Mouse (Mus musculus): ENCODE measurements around the gene Unk.
A peak's percentile ranks its signal among the peaks of the same experiment; 100 is the strongest.

The Unk gene

GRCm38 (mm10) chr11:116030898-116031845 lies 1.1 kb downstream of the Unk start:
- Histone ChIP-seq H3K36me3 (ENCODE audit: control insufficient read depth, insufficient read depth, low read length, poor library complexity, severe bottlenecking) (no peaks in the 10 kb centered on the region), H3K27me3 (ENCODE audit: control insufficient read depth, insufficient read depth, low read length, poor library complexity, severe bottlenecking) (no peaks in the 10 kb centered on the region)
- peak; percentile 77 for DNase-seq (ENCODE audit: low read depth, low spot score)

DNA sequence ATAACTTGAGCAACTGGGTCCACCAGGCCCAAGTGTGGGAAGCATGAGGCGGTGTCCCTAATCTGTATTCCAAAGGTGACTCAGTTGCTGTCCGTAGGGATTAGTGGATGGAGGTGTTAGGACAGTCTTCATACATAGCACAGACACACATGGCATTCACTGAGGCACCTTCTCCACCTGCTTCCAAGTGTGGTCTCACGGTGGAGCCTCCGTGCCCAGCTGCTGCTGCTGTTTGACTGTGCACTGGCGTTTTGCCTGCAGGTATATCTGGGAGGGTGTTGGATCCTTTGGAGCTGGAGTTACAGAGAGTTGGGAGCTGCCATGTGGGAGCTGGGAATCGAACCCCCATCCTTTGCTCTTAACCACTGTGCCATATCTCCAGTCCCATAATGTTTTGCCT lies 4.5 kb downstream of the Unk start:
- Histone ChIP-seq H3K27me3 (ENCODE audit: control insufficient read depth, insufficient read depth, low read length, poor library complexity, severe bottlenecking) (no peaks in the 10 kb centered on the region), H3K36me3 (ENCODE audit: control insufficient read depth, insufficient read depth, low read length, poor library complexity, severe bottlenecking) (no peaks in the 10 kb centered on the region; the same call in 1 of the 2 replicates)
- DNase-seq (ENCODE audit: low read depth, low spot score): no peak

GRCm38 (mm10) chr11:116036671-116037070 lies 6.5 kb downstream of the Unk start:
- no peak for DNase-seq (ENCODE audit: low read depth, low spot score)
- H3K27me3 ChIP-seq (ENCODE audit: control insufficient read depth, insufficient read depth, low read length, poor library complexity, severe bottlenecking): no peaks in the 10 kb centered on the region
- H3K36me3 ChIP-seq (ENCODE audit: control insufficient read depth, insufficient read depth, low read length, poor library complexity, severe bottlenecking): no peaks in the 10 kb centered on the region; the same call in 1 of the 2 replicates

GRCm38 (mm10) chr11:116037826-116038225 lies 7.7 kb downstream of the Unk start:
- Histone ChIP-seq H3K27me3 (ENCODE audit: control insufficient read depth, insufficient read depth, low read length, poor library complexity, severe bottlenecking) (no peaks in the 10 kb centered on the region), H3K36me3 (ENCODE audit: control insufficient read depth, insufficient read depth, low read length, poor library complexity, severe bottlenecking) (no peaks in the 10 kb centered on the region; the same call in 1 of the 2 replicates)
- no peak for DNase-seq (ENCODE audit: low read depth, low spot score)

GRCm38 (mm10) chr11:116040593-116040992 lies 10.5 kb downstream of the Unk start:
- DNase-seq (ENCODE audit: low read depth, low spot score): no peak
- H3K36me3 ChIP-seq (ENCODE audit: control insufficient read depth, insufficient read depth, low read length, poor library complexity, severe bottlenecking): no peaks in the 10 kb centered on the region; the same call in 1 of the 2 replicates
- no peaks in the 10 kb centered on the region for H3K27me3 ChIP-seq (ENCODE audit: control insufficient read depth, insufficient read depth, low read length, poor library complexity, severe bottlenecking)

DNA sequence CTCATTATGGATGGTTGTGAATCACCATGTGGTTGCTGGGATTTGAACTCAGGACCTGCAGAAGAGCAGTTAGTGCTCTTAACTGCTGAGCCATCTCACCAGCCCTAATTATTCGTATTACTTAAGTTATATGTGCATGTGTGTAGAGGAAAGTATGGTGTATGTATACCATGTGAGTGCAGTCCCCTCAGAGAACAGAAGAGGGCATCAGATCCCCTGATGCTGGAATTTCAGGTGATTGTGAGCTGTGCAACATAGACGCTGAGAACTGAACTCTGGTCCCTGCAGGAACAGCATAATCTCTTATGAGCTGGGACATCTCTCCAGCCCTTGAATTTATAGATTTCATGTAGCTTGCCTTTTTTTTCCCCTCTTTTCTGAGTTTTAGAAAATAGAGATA lies 11.7 kb downstream of the Unk start:
- Histone ChIP-seq H3K27me3 (ENCODE audit: control insufficient read depth, insufficient read depth, low read length, poor library complexity, severe bottlenecking) (no peaks in the 10 kb centered on the region), H3K36me3 (ENCODE audit: control insufficient read depth, insufficient read depth, low read length, poor library complexity, severe bottlenecking) (no peaks in the 10 kb centered on the region; the same call in 1 of the 2 replicates)
- no peak for DNase-seq (ENCODE audit: low read depth, low spot score)

DNA sequence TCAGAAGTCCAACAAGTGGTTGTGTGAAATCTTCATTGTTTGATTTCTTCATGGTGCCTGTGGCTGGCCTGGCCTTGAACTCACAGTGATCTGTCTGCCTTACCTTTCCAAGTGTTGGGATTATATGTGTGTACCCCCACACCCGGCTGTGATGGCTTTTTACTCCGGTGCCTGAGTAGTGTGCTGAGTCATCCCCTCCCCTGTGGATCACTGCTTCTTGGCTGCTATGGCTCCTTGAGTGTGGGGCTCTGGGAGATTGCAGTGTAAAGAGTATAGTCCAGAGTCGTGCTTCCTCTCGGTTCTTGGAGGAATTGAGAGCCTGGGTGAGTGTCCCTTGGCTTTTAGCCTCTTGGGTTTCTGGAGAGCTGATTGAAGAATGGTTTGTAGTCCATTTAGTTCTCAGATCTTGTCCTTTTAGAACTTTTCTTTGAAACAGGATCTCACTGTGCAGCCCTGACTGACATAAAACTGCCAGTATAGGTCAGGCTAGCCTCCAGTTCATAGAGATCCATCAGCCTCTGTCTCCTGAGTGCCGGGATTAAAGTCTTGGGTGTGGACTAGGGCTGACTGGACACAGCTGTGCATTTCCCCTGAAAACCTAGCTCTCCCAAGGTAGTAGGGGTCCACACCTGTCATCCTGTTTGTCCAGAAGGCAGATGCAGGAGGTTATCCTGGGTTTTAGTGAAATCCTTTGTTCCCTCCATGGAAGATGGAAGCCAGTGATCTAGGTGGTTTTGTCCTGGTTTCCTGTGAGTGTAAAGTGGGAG lies 12.4 kb downstream of the Unk start:
- DNase-seq (ENCODE audit: low read depth, low spot score): no peak
- Histone ChIP-seq H3K27me3 (ENCODE audit: control insufficient read depth, insufficient read depth, low read length, poor library complexity, severe bottlenecking) (no peaks in the 10 kb centered on the region), H3K36me3 (ENCODE audit: control insufficient read depth, insufficient read depth, low read length, poor library complexity, severe bottlenecking) (peaks cover 2% of the 10 kb centered on the region; the same call in 1 of the 2 replicates)

- Histone ChIP-seq H3K36me3 (ENCODE audit: control insufficient read depth, insufficient read depth, low read length, poor library complexity, severe bottlenecking) (peaks cover 2% of the 10 kb centered on the region), H3K27me3 (ENCODE audit: control insufficient read depth, insufficient read depth, low read length, poor library complexity, severe bottlenecking) (no peaks in the 10 kb centered on the region)
- DNase-seq (ENCODE audit: low read depth, low spot score): no peak
These were observed 13.2 kb downstream of the Unk start for GRCm38 (mm10) chr11:116043286-116043685.

- Histone ChIP-seq H3K27me3 (ENCODE audit: control insufficient read depth, insufficient read depth, low read length, poor library complexity, severe bottlenecking) (no peaks in the 10 kb centered on the region), H3K36me3 (ENCODE audit: control insufficient read depth, insufficient read depth, low read length, poor library complexity, severe bottlenecking) (peaks cover 11% of the 10 kb centered on the region)
- no peak for DNase-seq (ENCODE audit: low read depth, low spot score)
These were observed 15.1 kb downstream of the Unk start for GRCm38 (mm10) chr11:116045173-116045572.

- DNase-seq (ENCODE audit: low read depth, low spot score): no peak
- Histone ChIP-seq H3K27me3 (ENCODE audit: control insufficient read depth, insufficient read depth, low read length, poor library complexity, severe bottlenecking) (no peaks in the 10 kb centered on the region), H3K36me3 (ENCODE audit: control insufficient read depth, insufficient read depth, low read length, poor library complexity, severe bottlenecking) (peaks cover 16% of the 10 kb centered on the region)
These were observed 19.5 kb downstream of the Unk start for GRCm38 (mm10) chr11:116049610-116050009.

DNA sequence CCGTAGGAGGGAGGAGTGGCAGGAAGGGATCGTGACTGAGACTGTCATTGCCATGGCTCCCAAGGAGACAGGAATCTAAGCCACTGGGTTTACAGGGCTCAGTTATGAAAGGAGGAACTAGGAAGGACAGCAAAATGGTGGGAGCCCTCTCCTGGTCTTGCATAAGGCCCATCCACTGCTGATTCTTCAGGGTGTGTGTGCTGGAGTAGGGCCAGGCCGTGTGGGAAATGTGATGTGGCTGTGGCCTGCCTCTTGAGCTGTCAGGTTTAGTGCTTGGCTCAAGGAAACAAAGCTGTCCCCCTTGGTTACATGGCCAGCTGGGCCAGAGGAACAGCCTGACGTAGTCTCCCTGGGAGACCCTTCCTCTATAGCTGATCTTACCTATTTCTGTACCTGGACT lies 20.1 kb downstream of the Unk start:
- no peak for DNase-seq (ENCODE audit: low read depth, low spot score)
- Histone ChIP-seq H3K36me3 (ENCODE audit: control insufficient read depth, insufficient read depth, low read length, poor library complexity, severe bottlenecking) (peaks cover 16% of the 10 kb centered on the region), H3K27me3 (ENCODE audit: control insufficient read depth, insufficient read depth, low read length, poor library complexity, severe bottlenecking) (no peaks in the 10 kb centered on the region)

DNA sequence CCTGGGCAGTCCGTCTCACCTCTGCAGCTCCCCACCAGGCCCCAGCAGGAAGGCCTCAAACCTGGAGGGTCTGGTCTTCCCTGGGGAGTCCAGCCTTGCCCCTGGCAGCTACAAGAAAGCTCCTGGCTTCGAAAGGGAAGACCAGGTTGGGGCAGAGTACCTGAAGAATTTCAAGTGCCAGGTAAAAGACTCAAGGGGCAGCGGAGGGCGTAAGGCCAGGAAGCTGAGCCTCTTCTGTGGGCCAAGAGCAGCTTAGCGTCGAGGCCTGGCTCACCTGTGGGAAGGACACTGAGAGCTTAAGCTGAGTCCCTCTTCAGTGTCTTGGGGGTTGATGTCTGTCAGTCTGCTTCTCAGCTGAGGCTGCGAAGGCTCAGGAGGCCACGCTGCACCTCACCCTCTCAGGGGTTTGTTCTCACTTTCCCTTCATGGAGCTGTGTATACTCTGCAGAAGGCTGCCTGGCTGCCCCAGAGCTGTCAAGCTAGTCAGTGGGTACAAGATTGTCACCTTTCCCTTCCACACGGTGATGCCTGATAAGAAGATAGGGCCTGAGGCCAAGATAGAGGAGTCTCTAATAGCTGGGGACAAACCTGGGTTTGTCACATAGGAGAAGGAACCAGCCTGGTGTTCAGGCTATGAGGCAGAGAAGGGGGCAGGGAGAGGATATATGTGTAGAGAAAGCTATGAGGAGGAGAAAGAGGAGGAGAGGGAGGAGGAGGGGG lies 23.5 kb downstream of the Unk start:
- Histone ChIP-seq H3K36me3 (ENCODE audit: control insufficient read depth, insufficient read depth, low read length, poor library complexity, severe bottlenecking) (peaks cover 16% of the 10 kb centered on the region), H3K27me3 (ENCODE audit: control insufficient read depth, insufficient read depth, low read length, poor library complexity, severe bottlenecking) (no peaks in the 10 kb centered on the region)
- DNase-seq (ENCODE audit: low read depth, low spot score): no peak

DNA sequence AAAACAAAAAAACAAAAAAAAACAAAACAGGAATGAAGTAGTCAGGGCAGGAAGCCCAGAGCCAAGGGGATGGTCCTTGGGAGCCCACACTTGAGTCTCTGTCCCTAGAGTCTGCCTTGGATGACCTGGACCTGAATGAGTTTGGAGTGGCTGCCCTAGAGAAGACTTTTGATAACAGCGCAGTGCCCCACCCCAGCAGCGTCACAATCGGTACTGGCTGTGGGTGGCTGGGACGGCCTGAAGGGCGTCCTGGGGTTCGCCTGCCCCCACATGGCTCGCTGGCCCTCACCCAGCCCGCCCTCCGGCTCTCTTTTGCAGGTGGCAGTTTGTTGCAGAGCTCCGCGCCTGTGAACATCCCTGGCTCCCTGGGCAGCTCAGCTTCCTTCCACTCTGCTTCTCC lies 25.8 kb downstream of the Unk start:
- Histone ChIP-seq H3K27me3 (ENCODE audit: control insufficient read depth, insufficient read depth, low read length, poor library complexity, severe bottlenecking) (no peaks in the 10 kb centered on the region), H3K36me3 (ENCODE audit: control insufficient read depth, insufficient read depth, low read length, poor library complexity, severe bottlenecking) (peaks cover 13% of the 10 kb centered on the region)
- no peak for DNase-seq (ENCODE audit: low read depth, low spot score)

DNA sequence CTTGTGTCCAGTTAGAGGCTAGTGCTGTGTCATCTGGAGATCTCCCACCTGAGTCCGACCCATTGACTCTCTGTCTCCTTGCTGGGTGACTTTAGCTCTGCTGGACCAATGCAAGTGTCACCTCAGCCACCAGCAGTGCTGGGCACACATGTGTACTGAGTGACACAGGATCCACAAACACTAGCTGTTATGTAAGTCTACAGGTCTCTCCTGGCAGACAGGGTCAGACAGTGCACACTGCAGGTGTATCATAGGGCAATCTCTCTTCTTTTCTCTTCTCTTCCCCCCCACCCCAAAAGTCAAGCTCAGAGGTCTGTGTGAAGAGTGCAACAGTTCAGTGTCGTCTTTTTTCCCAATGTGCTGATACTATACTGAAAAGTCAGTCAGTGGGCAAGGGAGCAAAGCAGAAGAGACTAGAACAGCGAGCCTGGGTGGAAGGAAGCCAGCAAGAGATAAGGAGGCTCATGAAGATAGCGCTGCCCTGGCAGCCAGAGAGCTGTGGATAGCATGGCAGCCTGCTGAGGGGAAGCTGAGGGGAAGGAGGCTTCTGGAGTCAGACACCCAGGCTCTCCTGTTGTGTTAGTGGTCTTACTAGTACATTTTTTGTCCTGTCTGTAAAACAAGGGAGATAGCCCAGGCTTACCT lies 27.2 kb downstream of the Unk start:
- Histone ChIP-seq H3K36me3 (ENCODE audit: control insufficient read depth, insufficient read depth, low read length, poor library complexity, severe bottlenecking) (peaks cover 13% of the 10 kb centered on the region), H3K27me3 (ENCODE audit: control insufficient read depth, insufficient read depth, low read length, poor library complexity, severe bottlenecking) (no peaks in the 10 kb centered on the region)
- no peak for DNase-seq (ENCODE audit: low read depth, low spot score)

Data from splenic B cell, adult 2 months (primary cell).